22 mouse cellular contexts compared by ENCODE assay signal in genomic region chr12:118438882-118439281, GRCm38 (mm10).
"Had no signal": no experiment of that assay in that cellular context is flagged by ENCODE, and none has a peak within 500 bp of the region (broad histone marks: within the 10 kb centered on the region; RNA-seq: fewer than 3 reads in every experiment).

No protein-coding gene starts in this region.

- ATAC-seq: inflammation-experienced regulatory T-cells, adult 6 months; intestine, embryonic 15.5 days; intestine, postnatal 0 days had no signal

- DNase-seq: gastrocnemius, postnatal 14 days; gastrocnemius, postnatal 36 days; heart, adult 18-20 months; heart, postnatal 14 days; heart, postnatal 36 days; kidney, adult 18-20 months; kidney, adult 8-10 months; kidney, postnatal 10 days; kidney, postnatal 25 days; layer of hippocampus, adult 9-11 months; layer of hippocampus, postnatal 36 days had no signal

- H3K4me3 ChIP-seq: heart, embryonic 13.5 days; heart, embryonic 15.5 days; hindbrain, embryonic 13.5 days; hindbrain, embryonic 15.5 days; intestine, embryonic 15.5 days; limb, embryonic 10.5 days; limb, embryonic 12.5 days had no signal

- H3K4me2 ChIP-seq: heart, embryonic 11.5 days; heart, embryonic 13.5 days; heart, embryonic 15.5 days; hindbrain, embryonic 13.5 days; hindbrain, embryonic 15.5 days; intestine, embryonic 15.5 days; limb, embryonic 12.5 days had no signal

- H3K27me3 ChIP-seq: heart, embryonic 13.5 days; heart, embryonic 15.5 days; hindbrain, embryonic 13.5 days; hindbrain, embryonic 15.5 days; intestine, embryonic 15.5 days; limb, embryonic 12.5 days had no signal

- H3K9ac ChIP-seq: heart, embryonic 13.5 days; heart, embryonic 15.5 days; hindbrain, embryonic 13.5 days; hindbrain, embryonic 15.5 days; intestine, embryonic 15.5 days; limb, embryonic 12.5 days; liver, embryonic 14.5 days had no signal

- H3K4me1 ChIP-seq: hindbrain, embryonic 13.5 days; hindbrain, embryonic 15.5 days; intestine, embryonic 15.5 days; limb, embryonic 10.5 days; limb, embryonic 12.5 days had no signal

- H3K36me3 ChIP-seq: heart, embryonic 13.5 days; heart, embryonic 15.5 days; hindbrain, embryonic 13.5 days; hindbrain, embryonic 15.5 days; intestine, embryonic 15.5 days; limb, embryonic 10.5 days; limb, embryonic 12.5 days had no signal

- H3K27ac ChIP-seq: heart, embryonic 13.5 days; heart, embryonic 15.5 days; hindbrain, embryonic 13.5 days; hindbrain, embryonic 15.5 days; intestine, embryonic 15.5 days; limb, embryonic 10.5 days; limb, embryonic 12.5 days; liver, embryonic 14.5 days had no signal

- H3K9me3 ChIP-seq: heart, embryonic 13.5 days; heart, embryonic 15.5 days; hindbrain, embryonic 13.5 days; hindbrain, embryonic 15.5 days; intestine, embryonic 15.5 days; limb, embryonic 10.5 days; limb, embryonic 12.5 days had no signal
